26 mouse cellular contexts compared by ENCODE assay signal in the genomic region with DNA sequence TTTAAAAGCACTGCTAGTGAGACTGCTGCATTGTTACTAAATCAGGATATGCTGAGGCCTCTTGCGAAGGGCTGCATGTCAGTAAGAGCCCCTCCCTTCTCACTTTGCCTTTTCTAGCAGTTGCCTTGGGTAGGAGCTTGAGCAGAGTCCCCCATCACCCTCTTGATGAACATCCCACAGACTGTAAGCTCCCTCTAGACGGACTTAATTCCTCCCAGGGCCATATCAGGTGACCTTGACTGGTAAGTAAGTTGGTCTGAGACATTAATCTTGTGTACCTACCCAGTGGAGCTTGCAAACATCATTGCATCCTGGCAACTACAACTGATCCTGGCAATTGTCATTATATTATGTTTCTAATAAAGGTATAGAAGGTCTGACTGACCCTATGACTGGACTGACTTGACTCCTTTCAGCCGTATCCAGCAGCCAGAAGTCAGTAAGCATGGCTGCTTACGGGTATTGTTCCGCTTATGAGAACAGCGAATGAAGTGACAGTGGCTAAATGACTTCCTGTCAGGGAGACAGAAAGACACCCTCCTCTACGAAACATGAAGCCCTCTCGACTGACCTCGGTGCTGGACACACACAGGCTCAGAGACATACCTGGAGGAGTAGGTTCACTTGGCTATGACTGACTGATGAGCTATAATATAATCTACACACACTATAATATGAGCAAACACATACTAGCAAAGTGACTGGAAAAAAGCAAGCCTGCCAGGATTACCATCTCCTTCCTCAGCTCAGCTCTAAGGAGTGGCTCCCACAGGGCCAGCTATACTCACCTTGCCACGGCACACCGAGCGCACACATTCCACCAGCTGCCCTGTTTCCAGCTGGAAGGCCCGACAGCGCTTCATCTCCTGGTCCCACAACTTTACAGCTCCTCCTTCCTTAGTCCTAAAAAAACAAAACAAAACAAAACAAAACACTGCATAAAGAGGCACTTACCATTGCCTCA. TPM values are rescaled to one million over a fixed set of nuclear protein-coding genes. Genes with fewer than 3 reads are reported as not detected.
DNase-seq lines count a peak whose midpoint lies in the region; ATAC-seq and TF ChIP-seq lines count a peak whose summit lies in the region.
"Had no signal": no experiment of that assay in that cellular context is flagged by ENCODE, and none has a peak within 500 bp of the region (broad histone marks: within the 10 kb centered on the region; RNA-seq: fewer than 3 reads in every experiment).

No protein-coding gene starts in this region.

- DNase-seq in heart, adult 11 months: peak; percentile 64
- DNase-seq in heart, postnatal 25 days (ENCODE audit: low spot score): no peak
- DNase-seq in kidney, adult 9 months: no peak
- peak; percentile 46 for DNase-seq in kidney, postnatal 0 days (ENCODE audit: low spot score)
- no peak for DNase-seq in kidney, postnatal 10 days
- no peak for DNase-seq in thymus, postnatal 10 days (ENCODE audit: low spot score in 2 of 2)
- DNase-seq: adrenal gland, adult 8-10 months; adrenal gland, postnatal 25 days; cerebellum, adult 11-12 months; cerebellum, adult 8-10 months; cerebellum, postnatal 10 days; cerebellum, postnatal 36 days; embryo, embryonic 11 days; gastrocnemius, postnatal 36 days; heart, postnatal 14 days had no signal

- TF ChIP-seq CTCF in kidney, postnatal 0 days (IDR thresholded peaks at IDR 0.05; ENCODE audit: low read depth): no peak

- peaks cover 8% of the 10 kb centered on the region; the same call in 1 of the 2 replicates for H3K36me3 ChIP-seq in kidney, embryonic 14.5 days (ENCODE audit: control insufficient read depth, insufficient read depth, low read length)
- H3K36me3 ChIP-seq in kidney, postnatal 0 days (ENCODE audit: insufficient read depth, low read length): no peaks in the 10 kb centered on the region
- H3K36me3 ChIP-seq in myocyte (ENCODE audit: control insufficient read depth, insufficient read depth): peaks cover 4% of the 10 kb centered on the region

- H3K79me2 ChIP-seq in myocyte (ENCODE audit: control insufficient read depth, insufficient read depth): no peaks in the 10 kb centered on the region

- no peak overlapping the region for H3K9ac ChIP-seq in kidney, embryonic 14.5 days (ENCODE audit: low read depth, low read length)
- H3K9ac ChIP-seq in kidney, postnatal 0 days (ENCODE audit: low read depth, low read length): no peak overlapping the region
- H3K9ac ChIP-seq: embryonic facial prominence, embryonic 13.5 days; forebrain, embryonic 12.5 days; forebrain, embryonic 15.5 days; heart, embryonic 13.5 days; hindbrain, embryonic 12.5 days; hindbrain, embryonic 15.5 days had no signal

- no peak overlapping the region for H3K4me2 ChIP-seq in kidney, embryonic 14.5 days (replicated peaks; ENCODE audit: low read depth, low read length)
- no peak overlapping the region for H3K4me2 ChIP-seq in kidney, postnatal 0 days (ENCODE audit: low read length)
- no peak overlapping the region for H3K4me2 ChIP-seq in myocyte (ENCODE audit: low read depth)
- H3K4me2 ChIP-seq: embryonic facial prominence, embryonic 13.5 days; forebrain, embryonic 12.5 days; forebrain, embryonic 15.5 days; heart, embryonic 13.5 days; hindbrain, embryonic 12.5 days; hindbrain, embryonic 15.5 days had no signal

- no peak overlapping the region for H3ac ChIP-seq in myocyte (ENCODE audit: control insufficient read depth, insufficient read length)

- no peaks in the 10 kb centered on the region for H3K4me1 ChIP-seq in kidney, embryonic 14.5 days (ENCODE audit: control insufficient read depth, insufficient read depth, low read length)
- no peaks in the 10 kb centered on the region for H3K4me1 ChIP-seq in kidney, postnatal 0 days (replicated peaks; ENCODE audit: insufficient read depth, low read length)
- H3K4me1 ChIP-seq: embryonic facial prominence, embryonic 10.5 days; embryonic facial prominence, embryonic 13.5 days; forebrain, embryonic 12.5 days; hindbrain, embryonic 12.5 days; hindbrain, embryonic 15.5 days had no signal

- no peak overlapping the region for H3K4me3 ChIP-seq in kidney, embryonic 14.5 days (ENCODE audit: low read length)
- H3K4me3 ChIP-seq in kidney, postnatal 0 days (replicated peaks; ENCODE audit: low read depth, low read length): no peak overlapping the region
- no peak overlapping the region for H3K4me3 ChIP-seq in myocyte
- H3K4me3 ChIP-seq: embryonic facial prominence, embryonic 10.5 days; embryonic facial prominence, embryonic 13.5 days; erythroblast, embryonic 14.5 days; forebrain, embryonic 12.5 days; forebrain, embryonic 15.5 days; heart, embryonic 13.5 days; hindbrain, embryonic 12.5 days; hindbrain, embryonic 15.5 days had no signal

- intact Hi-C loops in heart, postnatal 25 days (cut with DNase I): no loop called here

- ATAC-seq in kidney, embryonic 14.5 days (ENCODE audit: low FRiP score, low TSS enrichment): peak; percentile 84
- peak; percentile 57 for ATAC-seq in kidney, postnatal 0 days (replicated peaks; ENCODE audit: low FRiP score, low read depth)
- ATAC-seq: activated CD4-positive, CD25-positive, alpha-beta regulatory T cell, adult 4 months; forebrain, embryonic 15.5 days had no signal

- H3K9me3 ChIP-seq in kidney, embryonic 14.5 days (ENCODE audit: control insufficient read depth, low read length): no peaks in the 10 kb centered on the region
- no peaks in the 10 kb centered on the region for H3K9me3 ChIP-seq in kidney, postnatal 0 days (replicated peaks; ENCODE audit: low read length)
- H3K9me3 ChIP-seq: embryonic facial prominence, embryonic 10.5 days; embryonic facial prominence, embryonic 13.5 days; forebrain, embryonic 12.5 days; forebrain, embryonic 15.5 days; heart, embryonic 13.5 days; hindbrain, embryonic 12.5 days; hindbrain, embryonic 15.5 days had no signal

- 51% methylated on average over 14 of the region's 14 CpGs for WGBS in kidney, embryonic 14.5 days
- 44% methylated on average over 14 of the region's 14 CpGs for WGBS in kidney, postnatal 0 days

- no peaks in the 10 kb centered on the region for H3K27me3 ChIP-seq in kidney, embryonic 14.5 days (ENCODE audit: control insufficient read depth, insufficient read depth, low read length)
- H3K27me3 ChIP-seq in kidney, postnatal 0 days (ENCODE audit: insufficient read depth, low read length): no peaks in the 10 kb centered on the region
- H3K27me3 ChIP-seq in myocyte (ENCODE audit: control insufficient read depth, insufficient read depth, insufficient read length): no peaks in the 10 kb centered on the region
- H3K27me3 ChIP-seq: embryonic facial prominence, embryonic 13.5 days; forebrain, embryonic 12.5 days; forebrain, embryonic 15.5 days; heart, embryonic 13.5 days; hindbrain, embryonic 12.5 days; hindbrain, embryonic 15.5 days had no signal

- no peak for TF ChIP-seq POLR2A in myocyte (IDR thresholded peaks at IDR 0.05; ENCODE audit: insufficient read length, low read depth)

- no peak overlapping the region for H3K27ac ChIP-seq in kidney, embryonic 14.5 days (ENCODE audit: low read depth, low read length)
- no peak overlapping the region for H3K27ac ChIP-seq in kidney, postnatal 0 days
- H3K27ac ChIP-seq: embryonic facial prominence, embryonic 10.5 days; embryonic facial prominence, embryonic 13.5 days; forebrain, embryonic 12.5 days; forebrain, embryonic 15.5 days; heart, embryonic 13.5 days; hindbrain, embryonic 12.5 days; hindbrain, embryonic 15.5 days had no signal

TF ChIP-seq in myocyte, 11 proteins besides CTCF, POLR2A, EP300 and RAD21:
- TF ChIP-seq MYOG (IDR thresholded peaks at IDR 0.05; ENCODE audit: control insufficient read depth in 1 of 3, insufficient read depth in 1 of 3, insufficient read length in 2 of 3, low read depth in 2 of 3) (no peak), POLR2AphosphoS2 (IDR thresholded peaks at IDR 0.05; ENCODE audit: insufficient read length, low read depth) (peak; percentile 32)

RNA-seq across cellular contexts. Expression of gene Rtn4, which starts 59.2 kb away (rescaled TPM):
- total RNA-seq in heart, postnatal 25 days (2021): 10 to 100 TPM; 84.9 to 93.5 TPM
- polyA plus RNA-seq in kidney, embryonic 14.5 days (2014; fragmentation: Nextera tagmentation; extraction: Ambion mirVana): 42.2 and 70.6 TPM in 2 replicates
- polyA plus RNA-seq in kidney, postnatal 0 days (2015; fragmentation: Nextera tagmentation; extraction: Ambion mirVana): 62.2 and 75.0 TPM in 2 replicates
- 309 TPM for polyA plus RNA-seq in myocyte (2012; fragmentation: generic; extraction: Trizol)

Comparison
In these comparisons a context has a peak if more than half of its experiments do, and no peak if none do; other contexts are left out.
1. DNase-seq: peak in heart, adult 11 months (single experiment) and kidney, postnatal 0 days (single experiment); none in heart, postnatal 25 days (single experiment), kidney, adult 9 months (single experiment), kidney, postnatal 10 days (single experiment) and thymus, postnatal 10 days (0 of 2).